Mouse (Mus musculus): ENCODE data around the gene Klk14.

GRCm38 (mm10) chr7:43685088-43685487 is 5.1 kb upstream of the Klk14 start:
- TF ChIP-seq CTCF (IDR thresholded peaks at IDR 0.05; ENCODE audit: borderline replicate concordance, insufficient read depth, low read length) (no peak), POLR2A (IDR thresholded peaks at IDR 0.05; ENCODE audit: low read depth, low read length) (no peak)
